Mouse (Mus musculus) kidney, postnatal 0 days (tissue): ENCODE data around the gene Bri3. TPM values are rescaled to one million over a fixed set of nuclear protein-coding genes. Genes with fewer than 3 reads are reported as not detected.

Experiments
- ATAC-seq: fragments of 200-750 bp; cut with Nextera tagmentation; replicated peaks from 2 replicates; pipeline ENCODE4 v1.8.0; 2017; ENCODE audit warnings: low read depth, moderate number of reproducible peaks, moderate TSS enrichment, moderate library complexity; ENCODE audit not compliant: low FRiP score
- DNase-seq: peaks from one replicate; pipeline ENCODE4 v3.0.0-alpha.2; 2016; ENCODE audit warnings: low spot score
- H3K27ac ChIP-seq: fragments of 300-500 bp; sonication (generic); 2 replicates; pipeline ENCODE4 v1.5.1; 2014; ENCODE audit warnings: mild to moderate bottlenecking
- H3K27me3 ChIP-seq: fragments of 300-500 bp; sonication (generic); 2 replicates; pipeline ENCODE4 v1.6.1; 2014; ENCODE audit warnings: low read length, mixed read lengths; ENCODE audit not compliant: insufficient read depth
- H3K36me3 ChIP-seq: fragments of 300-500 bp; sonication (generic); 2 replicates; pipeline ENCODE4 v1.6.1; 2014; ENCODE audit warnings: low read length, mixed read lengths; ENCODE audit not compliant: insufficient read depth
- H3K4me1 ChIP-seq: fragments of 300-500 bp; sonication (generic); replicated peaks from 2 replicates; pipeline ENCODE4 v1.6.1; 2014; ENCODE audit warnings: antibody characterized with exemption, low read length, mixed read lengths; ENCODE audit not compliant: insufficient read depth
- H3K4me2 ChIP-seq: fragments of 300-500 bp; sonication (generic); 2 replicates; pipeline ENCODE4 v1.6.1; 2014; ENCODE audit warnings: mild to moderate bottlenecking, low read length, moderate library complexity, mixed read lengths
- H3K4me3 ChIP-seq: fragments of 300-500 bp; sonication (generic); replicated peaks from 2 replicates; pipeline ENCODE4 v1.5.1; 2014; ENCODE audit warnings: low read depth, low read length
- H3K9ac ChIP-seq: fragments of 300-500 bp; sonication (generic); 2 replicates; pipeline ENCODE4 v1.6.1; 2014; ENCODE audit warnings: low read depth, low read length
- H3K9me3 ChIP-seq: fragments of 300-500 bp; sonication (generic); replicated peaks from 2 replicates; pipeline ENCODE4 v1.6.1; 2016; ENCODE audit warnings: low read length, inconsistent platforms, mixed read lengths
- CTCF ChIP-seq: IDR thresholded peaks from 2 replicates; pipeline ENCODE4 v1.5.1; 2016; ENCODE audit warnings: antibody characterized with exemption, low read depth, mild to moderate bottlenecking, moderate library complexity
- WGBS: fragments of 180-500 bp; shearing (Covaris S2); extraction: QIAGEN DNeasy Blood & Tissue Kit; methylation state at CpG from one replicate; pipeline ENCODE4 v1.1.7; 2014; 5-methylcytosine and 5-hydroxymethylcytosine counted together
- polyA plus RNA-seq: library from polyadenylated mRNA; unstranded; fragments of >200 nt; fragmentation: Nextera tagmentation; extraction: Ambion mirVana; gene quantifications from 2 replicates; pipeline ENCODE4 v1.2.1, GENCODE M21; 2015

The Bri3 gene
- polyA plus RNA-seq, 1 experiment from 2014 or later, result 224 TPM

- no peak overlapping the region for H3K4me2 ChIP-seq
- H3K36me3 ChIP-seq, result no peaks in the 10 kb centered on the region
- no peak overlapping the region for H3K4me3 ChIP-seq
- no peak overlapping the region for H3K27ac ChIP-seq
- no peaks in the 10 kb centered on the region for H3K9me3 ChIP-seq
- DNase-seq (no peak), ATAC-seq (no peak; the same call in 1 of the 2 replicates)
- H3K4me1 ChIP-seq, result no peaks in the 10 kb centered on the region
- H3K9ac ChIP-seq, result no peak overlapping the region
- H3K27me3 ChIP-seq, result no peaks in the 10 kb centered on the region
- no peak for TF ChIP-seq CTCF
- WGBS, result 50% methylated on average over 2 of the region's 2 CpGs
These were observed 127.9 kb downstream of the Bri3 start for GRCm38 (mm10) chr5:144372177-144372576.

- no peak overlapping the region for H3K9ac ChIP-seq
- H3K9me3 ChIP-seq, result no peaks in the 10 kb centered on the region
- no peaks in the 10 kb centered on the region for H3K27me3 ChIP-seq
- WGBS, result 81% methylated on average over 2 of the region's 2 CpGs
- no peaks in the 10 kb centered on the region for H3K36me3 ChIP-seq
- no peak overlapping the region for H3K4me3 ChIP-seq
- DNase-seq (no peak), ATAC-seq (no peak)
- H3K4me1 ChIP-seq, result no peaks in the 10 kb centered on the region
- no peak for TF ChIP-seq CTCF
- H3K4me2 ChIP-seq, result no peak overlapping the region
- H3K27ac ChIP-seq, result no peak overlapping the region
These were observed 128.6 kb downstream of the Bri3 start for GRCm38 (mm10) chr5:144372885-144373284.

GRCm38 (mm10) chr5:144379431-144379830, 135.2 kb downstream of the Bri3 start:
- no peak for ATAC-seq
- 91% methylated on average over 4 of the region's 4 CpGs for WGBS
- Histone ChIP-seq H3K9ac (no peak overlapping the region), H3K36me3 (no peaks in the 10 kb centered on the region), H3K9me3 (no peaks in the 10 kb centered on the region), H3K27me3 (no peaks in the 10 kb centered on the region), H3K4me1 (no peaks in the 10 kb centered on the region), H3K4me2 (no peak overlapping the region), H3K4me3 (no peak overlapping the region), H3K27ac (no peak overlapping the region)
- DNase-seq, result no peak
- TF ChIP-seq CTCF, result no peak

GRCm38 (mm10) chr5:144380689-144381088, 136.5 kb downstream of the Bri3 start:
- no peak overlapping the region for H3K4me3 ChIP-seq
- ATAC-seq, result no peak
- no peaks in the 10 kb centered on the region for H3K9me3 ChIP-seq
- no peaks in the 10 kb centered on the region for H3K36me3 ChIP-seq
- 74% methylated on average over 7 of the region's 7 CpGs for WGBS
- no peak overlapping the region for H3K9ac ChIP-seq
- no peaks in the 10 kb centered on the region for H3K4me1 ChIP-seq
- no peak overlapping the region for H3K4me2 ChIP-seq
- H3K27ac ChIP-seq, result no peak overlapping the region
- no peak for TF ChIP-seq CTCF
- no peaks in the 10 kb centered on the region for H3K27me3 ChIP-seq
- DNase-seq, result no peak

- Histone ChIP-seq H3K4me2 (no peak overlapping the region), H3K4me1 (no peaks in the 10 kb centered on the region), H3K4me3 (no peak overlapping the region), H3K36me3 (no peaks in the 10 kb centered on the region), H3K27me3 (no peaks in the 10 kb centered on the region), H3K27ac (no peak overlapping the region), H3K9me3 (no peaks in the 10 kb centered on the region), H3K9ac (no peak overlapping the region)
- DNase-seq (peak; percentile 14), ATAC-seq (no peak)
- WGBS, result 81% methylated on average over 3 of the region's 3 CpGs
- TF ChIP-seq CTCF, result peak; percentile 58; the same call in 1 of the 2 replicates
These were observed 137.5 kb downstream of the Bri3 start for GRCm38 (mm10) chr5:144381782-144382181.

GRCm38 (mm10) chr5:144383936-144384335, 139.7 kb downstream of the Bri3 start:
- no peaks in the 10 kb centered on the region for H3K4me1 ChIP-seq
- no peaks in the 10 kb centered on the region for H3K36me3 ChIP-seq
- H3K4me3 ChIP-seq, result no peak overlapping the region
- no peaks in the 10 kb centered on the region for H3K9me3 ChIP-seq
- no peak overlapping the region for H3K27ac ChIP-seq
- TF ChIP-seq CTCF, result peak; percentile 47
- H3K9ac ChIP-seq, result no peak overlapping the region
- DNase-seq (no peak), ATAC-seq (no peak)
- H3K4me2 ChIP-seq, result no peak overlapping the region
- WGBS, result 79% methylated on average over 3 of the region's 3 CpGs
- no peaks in the 10 kb centered on the region for H3K27me3 ChIP-seq

- peak; percentile 69 for DNase-seq
- Histone ChIP-seq H3K27me3 (no peaks in the 10 kb centered on the region), H3K36me3 (no peaks in the 10 kb centered on the region), H3K4me1 (no peaks in the 10 kb centered on the region), H3K9me3 (no peaks in the 10 kb centered on the region), H3K4me2 (no peak overlapping the region), H3K9ac (no peak overlapping the region), H3K27ac (no peak overlapping the region), H3K4me3 (no peak overlapping the region)
- WGBS, result 10% methylated on average over 6 of the region's 6 CpGs
- TF ChIP-seq CTCF, result peak; percentile 83
- ATAC-seq, result no peak
These were observed 143.6 kb downstream of the Bri3 start for GRCm38 (mm10) chr5:144387851-144388250.
